In the genomic region with DNA sequence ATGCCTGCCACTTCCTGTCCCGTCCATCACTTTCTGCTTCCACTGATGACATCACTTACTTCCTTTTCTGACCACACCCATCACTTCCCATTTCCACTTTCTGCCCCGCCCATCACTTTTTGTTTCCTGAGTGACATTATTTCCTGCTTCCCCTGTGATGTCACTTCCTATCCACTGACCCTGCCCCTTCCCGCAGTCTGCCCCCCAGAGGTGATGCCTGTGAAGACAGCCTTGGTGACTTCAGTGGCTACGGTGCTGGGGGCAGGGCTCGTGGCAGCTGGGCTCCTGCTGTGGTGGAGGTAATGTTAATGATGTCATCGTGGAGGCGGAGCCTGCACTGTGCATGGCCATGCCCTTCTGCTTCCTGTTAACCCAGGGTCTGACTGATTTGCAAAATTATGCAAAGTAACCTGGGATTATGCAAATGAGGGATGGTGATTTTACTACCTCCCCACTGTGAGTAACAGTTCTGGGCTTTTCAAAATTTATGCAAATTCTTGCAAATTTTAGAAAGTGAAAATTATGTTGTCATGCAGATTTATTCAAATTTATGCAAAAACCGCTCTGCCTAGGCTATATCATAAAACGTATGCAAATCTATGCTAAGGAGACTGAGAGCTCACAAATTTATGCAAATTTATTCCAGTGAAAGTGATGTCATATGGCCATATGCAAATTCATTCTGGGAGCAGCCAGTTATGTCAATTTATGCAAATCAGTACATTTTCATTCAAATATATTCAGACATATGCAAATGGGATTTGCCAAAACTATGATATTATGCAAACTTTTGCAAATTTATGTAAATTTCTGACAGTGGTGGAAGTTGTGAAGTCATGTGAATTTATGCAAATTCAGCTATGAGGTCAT, we compare ENCODE assay signal across 10 mouse cellular contexts. TPM values are rescaled to one million over a fixed set of nuclear protein-coding genes. Genes with fewer than 3 reads are reported as not detected.
DNase-seq lines count a peak whose midpoint lies in the region.
"Had no signal": no experiment of that assay in that cellular context is flagged by ENCODE, and none has a peak within 500 bp of the region (broad histone marks: within the 10 kb centered on the region; RNA-seq: fewer than 3 reads in every experiment).

No protein-coding gene starts in this region.

- H3K9me3 ChIP-seq in megakaryocyte, embryonic 14.5 days = peaks cover 79% of the 10 kb centered on the region

- peak; percentile 4 for DNase-seq in embryo, embryonic 10 days (ENCODE audit: low spot score)
- DNase-seq in embryo, embryonic 10.5 days (ENCODE audit: low spot score) = no peak
- peak; percentile 54 for DNase-seq in testis, postnatal 10 days (ENCODE audit: low spot score)
- no peak for DNase-seq in testis, postnatal 14 days (ENCODE audit: low spot score)
- peak; percentile 26 for DNase-seq in right cerebral cortex, postnatal 4 days
- no peak for DNase-seq in adrenal gland, postnatal 25 days
- DNase-seq in ovary, postnatal 36 days (ENCODE audit: low spot score) = no peak

- peaks cover 9% of the 10 kb centered on the region; the same call in 1 of the 2 replicates for H3K4me1 ChIP-seq in megakaryocyte, embryonic 14.5 days
- H3K4me1 ChIP-seq: liver, embryonic 15.5 days had no signal

- peak overlapping the region; percentile 71 for H3K4me3 ChIP-seq in megakaryocyte, embryonic 14.5 days (replicated peaks)
- H3K4me3 ChIP-seq: liver, embryonic 15.5 days had no signal

- peaks cover 39% of the 10 kb centered on the region for H3K36me3 ChIP-seq in megakaryocyte, embryonic 14.5 days (replicated peaks; ENCODE audit: low read length)

- no peaks in the 10 kb centered on the region for H3K27me3 ChIP-seq in megakaryocyte, embryonic 14.5 days (replicated peaks)
- H3K27me3 ChIP-seq: liver, embryonic 15.5 days had no signal

RNA-seq across cellular contexts. Expression of gene Il3ra, which starts 5.9 kb away (rescaled TPM):
- 68.0 and 95.8 TPM in 2 replicates for polyA plus RNA-seq in megakaryocyte, embryonic 14.5 days (2012; ENCODE audit: insufficient read depth, low replicate concordance)
- 12.7 and 16.0 TPM in 2 replicates for total RNA-seq in adrenal gland, postnatal 25 days (2021)

RNA-seq across cellular contexts. Expression of gene Olfr31, which starts 29.3 kb away (rescaled TPM):
- polyA plus RNA-seq in megakaryocyte, embryonic 14.5 days (2012; ENCODE audit: insufficient read depth, low replicate concordance) = not detected in 2 replicates
- total RNA-seq in adrenal gland, postnatal 25 days (2021) = not detected in 2 replicates
- polyA plus RNA-seq: liver, embryonic 15.5 days; spleen, adult 2 months had no signal

RNA-seq across cellular contexts. Expression of gene Olfr721-ps1, which starts 49.1 kb away (rescaled TPM):
- polyA plus RNA-seq in megakaryocyte, embryonic 14.5 days (2012; ENCODE audit: insufficient read depth, low replicate concordance) = not detected in 2 replicates
- total RNA-seq in adrenal gland, postnatal 25 days (2021) = not detected in 2 replicates
- polyA plus RNA-seq: liver, embryonic 15.5 days; spleen, adult 2 months had no signal

Comparison
In these comparisons a context has a peak if more than half of its experiments do, and no peak if none do; other contexts are left out.
1. DNase-seq: peak in embryo, embryonic 10 days (single experiment), testis, postnatal 10 days (single experiment) and right cerebral cortex, postnatal 4 days (single experiment); none in embryo, embryonic 10.5 days (single experiment), testis, postnatal 14 days (single experiment), adrenal gland, postnatal 25 days (single experiment) and ovary, postnatal 36 days (single experiment).